Mouse (Mus musculus): ENCODE results near the gene Abca13. TPM values are rescaled to one million over a fixed set of nuclear protein-coding genes. Genes with fewer than 3 reads are reported as not detected.
A peak's percentile ranks its signal among the peaks of the same experiment; 100 is the strongest.
"Not testable (repeated sequence)": the region's sequence is repeated elsewhere in the genome, so short reads cannot be mapped to it uniquely, and the experiment has no call there.

Gene Abca13
- total RNA-seq, 2 experiments from 2014 or later = 6.6 to 11.2 TPM

- ATAC-seq (replicated peaks; ENCODE audit: poor library complexity, severe bottlenecking) = peak; percentile 94
Measured at GRCm38 (mm10) chr11:9285204-9285603, 93.5 kb downstream of the Abca13 start.

DNA sequence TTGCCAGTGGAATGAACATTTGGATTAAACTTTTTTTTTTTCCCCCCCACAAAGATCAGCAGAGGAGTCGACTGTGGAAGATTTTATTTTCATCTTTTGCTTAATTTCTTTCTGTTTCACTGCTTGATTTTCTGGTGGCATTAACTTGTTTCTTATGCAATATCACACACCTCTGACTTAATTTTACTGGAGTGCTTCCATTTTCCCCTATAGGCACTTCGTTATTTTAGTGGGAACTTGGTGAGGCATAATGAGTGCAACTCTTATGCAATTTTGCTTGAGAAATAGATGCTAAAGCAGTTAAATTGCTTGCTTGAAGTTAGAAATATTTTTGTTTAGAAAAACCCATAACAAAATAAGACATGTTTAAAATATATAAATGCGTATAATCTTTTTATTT is 94.0 kb downstream of the Abca13 start:
- ATAC-seq (replicated peaks; ENCODE audit: poor library complexity, severe bottlenecking) = peak; percentile 90

GRCm38 (mm10) chr11:9291168-9291567 is 99.4 kb downstream of the Abca13 start:
- no peak for ATAC-seq (replicated peaks; ENCODE audit: poor library complexity, severe bottlenecking)

GRCm38 (mm10) chr11:9299615-9300014 is 107.9 kb downstream of the Abca13 start:
- peak; percentile 95 for ATAC-seq (replicated peaks; ENCODE audit: poor library complexity, severe bottlenecking)

- no peak for ATAC-seq (replicated peaks; ENCODE audit: poor library complexity, severe bottlenecking)
Measured at GRCm38 (mm10) chr11:9305450-9305849, 113.7 kb downstream of the Abca13 start.

DNA sequence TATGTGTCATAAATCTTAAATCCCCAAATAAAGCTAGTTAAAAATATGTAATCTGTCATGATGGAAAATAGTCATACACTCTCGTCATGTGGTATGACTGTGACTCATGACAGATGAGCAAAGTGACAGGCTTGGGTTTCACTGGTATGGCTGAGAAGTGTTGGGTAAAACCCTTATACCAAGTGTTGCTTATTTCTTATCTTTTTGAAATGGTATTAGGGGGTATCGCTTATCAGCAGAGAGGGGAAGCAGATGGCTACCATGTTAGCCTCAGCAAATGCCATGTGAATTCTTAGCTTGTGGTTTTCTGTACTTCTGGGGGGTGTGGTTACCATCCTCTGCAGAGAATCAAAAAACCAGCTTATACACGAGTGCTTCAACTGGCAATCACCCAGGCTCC is 124.8 kb downstream of the Abca13 start:
- ATAC-seq (replicated peaks; ENCODE audit: poor library complexity, severe bottlenecking) = peak; percentile 71

GRCm38 (mm10) chr11:9317076-9317929 is 125.6 kb downstream of the Abca13 start:
- ATAC-seq (replicated peaks; ENCODE audit: poor library complexity, severe bottlenecking) = peak; percentile 82

DNA sequence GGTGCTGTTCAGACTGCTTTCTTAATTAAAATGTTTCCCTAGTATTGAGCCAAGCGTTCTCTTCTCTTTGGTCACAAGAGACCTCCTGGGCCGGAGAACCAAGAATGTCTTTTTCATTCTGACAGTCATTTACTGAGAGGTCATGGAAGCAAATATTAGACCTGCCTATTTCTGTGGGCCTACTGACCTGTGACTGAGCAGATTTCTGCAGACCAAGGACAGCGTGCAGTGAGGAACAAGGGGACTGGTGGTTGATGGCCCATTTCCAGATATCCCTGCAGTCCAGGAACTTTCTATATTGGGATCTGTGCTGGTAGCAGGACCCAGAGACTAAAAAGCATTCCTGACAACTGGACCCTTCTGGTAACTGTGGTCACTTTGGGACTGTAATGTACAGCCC is 146.4 kb downstream of the Abca13 start:
- ATAC-seq (replicated peaks; ENCODE audit: poor library complexity, severe bottlenecking) = no peak

DNA sequence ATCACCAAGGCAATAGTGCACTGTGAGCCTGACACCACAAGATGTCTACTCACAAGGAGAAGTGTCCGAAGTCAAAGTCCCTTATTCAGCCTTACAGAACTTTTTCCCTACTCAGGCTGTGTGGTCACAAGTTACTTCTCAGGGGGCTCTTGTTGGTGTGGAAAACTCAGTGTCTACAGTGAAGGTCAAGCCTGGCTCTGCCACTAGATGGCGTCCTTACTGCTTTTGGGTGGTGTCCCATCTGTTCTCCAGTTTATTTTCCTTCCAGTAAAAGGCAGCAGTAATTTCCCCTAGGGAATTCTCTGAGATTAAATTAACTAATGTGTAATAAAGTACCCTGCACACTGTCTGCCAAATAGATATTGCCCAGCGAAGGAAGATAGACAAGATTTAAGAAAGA is 156.0 kb downstream of the Abca13 start:
- peak; percentile 71 for ATAC-seq (replicated peaks; ENCODE audit: poor library complexity, severe bottlenecking)

GRCm38 (mm10) chr11:9373160-9373559 is 181.4 kb downstream of the Abca13 start:
- ATAC-seq (replicated peaks; ENCODE audit: poor library complexity, severe bottlenecking) = peak; percentile 100

GRCm38 (mm10) chr11:9374426-9374825 is 182.7 kb downstream of the Abca13 start:
- not testable (repeated sequence) for ATAC-seq (replicated peaks; ENCODE audit: poor library complexity, severe bottlenecking)

DNA sequence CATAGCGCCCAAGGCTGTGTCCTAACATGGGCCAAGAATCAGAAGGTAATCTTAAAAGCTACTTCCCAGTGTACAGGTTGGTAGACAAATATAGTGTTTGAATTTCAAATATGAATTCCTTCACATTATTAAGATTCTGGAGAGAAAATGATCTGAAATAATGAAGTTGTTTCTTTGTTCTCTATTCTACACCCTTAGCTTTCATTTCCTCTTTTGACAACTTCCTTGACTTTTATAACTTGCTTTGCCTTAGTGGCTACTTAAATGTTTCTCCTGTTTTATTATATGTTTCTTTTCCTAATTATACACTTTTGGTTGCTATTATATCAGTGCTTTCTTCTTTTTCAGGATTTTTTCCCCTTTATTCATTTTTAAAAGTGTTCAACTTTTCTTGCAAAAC is 196.8 kb downstream of the Abca13 start:
- ATAC-seq (replicated peaks; ENCODE audit: poor library complexity, severe bottlenecking) = peak; percentile 74

DNA sequence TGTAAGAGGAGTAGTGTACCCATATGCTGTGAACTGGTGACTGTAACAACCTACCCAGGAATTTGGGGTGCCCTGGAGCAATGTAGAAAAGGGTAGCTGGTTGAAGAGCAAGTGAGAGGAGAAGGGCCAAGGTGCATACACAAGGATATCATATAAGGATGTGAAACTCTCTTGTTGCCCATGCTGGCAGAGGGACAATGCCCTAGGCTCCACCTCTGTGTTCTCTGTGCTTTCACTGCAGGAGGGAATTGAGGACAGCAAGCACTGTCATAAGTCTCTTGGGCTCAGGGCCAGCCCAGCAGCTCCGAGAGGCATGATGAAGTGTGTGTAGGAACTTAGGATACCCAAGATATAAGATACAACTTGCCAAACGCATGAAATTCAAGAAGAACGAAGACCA is 225.2 kb downstream of the Abca13 start:
- 0 out of 2 replicates have a peak, but pooled peaks have one; percentile 44 for ATAC-seq (replicated peaks; ENCODE audit: poor library complexity, severe bottlenecking)

- ATAC-seq (replicated peaks; ENCODE audit: poor library complexity, severe bottlenecking) = no peak
Measured at GRCm38 (mm10) chr11:9420205-9420604, 228.5 kb downstream of the Abca13 start.

- no peak for ATAC-seq (replicated peaks; ENCODE audit: poor library complexity, severe bottlenecking)
Measured at GRCm38 (mm10) chr11:9427411-9427810, 235.7 kb downstream of the Abca13 start.

DNA sequence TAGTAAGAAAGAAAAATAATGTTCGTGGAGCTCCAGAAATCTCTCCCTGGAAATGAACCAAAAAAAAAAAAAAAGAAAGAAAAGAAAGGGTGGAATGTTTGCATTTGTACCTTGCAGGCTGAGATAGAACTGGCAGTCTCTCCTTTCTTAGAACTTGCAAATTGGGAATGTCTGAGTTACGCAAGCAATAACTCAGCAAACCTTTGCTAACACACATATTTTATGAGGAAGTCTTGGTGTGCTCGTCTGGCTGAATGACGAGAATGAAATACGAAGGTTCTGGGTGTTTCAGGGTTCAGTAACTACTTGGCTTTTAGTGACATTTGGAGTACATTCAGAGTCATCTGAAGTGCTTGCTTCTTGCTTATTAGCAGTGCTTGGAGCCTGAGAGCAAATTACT is 241.1 kb downstream of the Abca13 start:
- ATAC-seq (replicated peaks; ENCODE audit: poor library complexity, severe bottlenecking) = no peak

DNA sequence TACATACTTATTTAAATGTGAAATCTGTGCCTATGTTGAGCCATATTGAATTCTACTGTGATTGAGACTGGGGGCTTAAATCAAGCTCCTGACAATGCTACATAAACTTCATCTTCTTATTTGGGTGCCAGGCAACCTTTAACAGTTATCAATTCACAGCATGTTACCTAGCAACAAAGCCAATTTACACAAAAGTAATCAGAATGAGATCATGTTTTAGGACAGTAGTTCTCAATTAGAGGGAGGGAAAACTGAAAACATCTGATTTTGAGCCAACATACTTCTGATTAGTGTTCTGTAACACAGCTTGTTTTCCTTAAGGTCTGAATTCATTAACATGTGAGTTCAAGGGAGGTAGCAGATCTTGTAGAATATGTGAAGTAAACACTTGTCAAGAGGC is 244.9 kb downstream of the Abca13 start:
- ATAC-seq (replicated peaks; ENCODE audit: poor library complexity, severe bottlenecking) = no peak

- no peak for ATAC-seq (replicated peaks; ENCODE audit: poor library complexity, severe bottlenecking)
Measured at GRCm38 (mm10) chr11:9439781-9440180, 248.0 kb downstream of the Abca13 start.

- ATAC-seq (replicated peaks; ENCODE audit: poor library complexity, severe bottlenecking) = no peak
Measured at GRCm38 (mm10) chr11:9441192-9441591, 249.4 kb downstream of the Abca13 start.

DNA sequence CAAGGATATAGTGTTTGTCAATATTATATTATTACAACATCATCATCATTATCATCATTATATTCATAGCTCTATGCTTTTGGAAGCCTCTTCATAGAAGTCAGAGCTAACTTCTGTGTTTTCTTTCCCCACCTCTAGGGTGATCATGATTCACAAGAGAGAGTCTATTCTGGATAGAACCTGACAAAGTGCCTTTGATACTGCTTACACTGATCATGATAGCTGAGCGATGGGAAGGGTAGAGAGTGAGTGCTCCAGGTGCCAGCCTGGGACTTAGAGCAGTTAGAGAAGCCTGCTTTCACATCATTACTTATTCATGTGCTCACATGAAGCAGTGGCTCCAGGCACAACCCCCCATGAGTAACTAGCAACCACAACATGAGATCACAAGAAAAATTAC is 280.7 kb downstream of the Abca13 start:
- ATAC-seq (replicated peaks; ENCODE audit: poor library complexity, severe bottlenecking) = no peak

DNA sequence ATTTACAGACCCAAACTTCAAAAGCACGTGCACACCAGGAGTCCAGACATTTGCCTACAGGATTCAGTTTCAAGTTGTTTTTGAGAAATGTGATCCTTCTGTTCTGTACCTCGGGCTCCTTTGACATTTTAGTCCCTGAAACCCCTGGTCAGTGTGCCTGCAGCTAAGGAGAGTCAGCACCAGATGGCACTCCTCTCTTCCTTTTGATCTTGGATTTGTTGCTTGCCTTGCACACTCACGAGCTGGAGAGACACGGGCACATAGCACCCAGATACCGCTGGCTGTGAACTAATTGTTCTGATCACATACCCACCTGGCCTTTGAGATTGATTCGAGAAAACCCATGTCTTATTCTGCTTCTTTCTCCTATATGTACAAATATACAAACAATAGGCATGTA is 289.8 kb downstream of the Abca13 start:
- ATAC-seq (replicated peaks; ENCODE audit: poor library complexity, severe bottlenecking) = peak; percentile 92

Data from granulocyte monocyte progenitor cell, adult 5-6 weeks (primary cell).